Mouse (Mus musculus) kidney, embryonic 14.5 days (tissue): Measurements from ENCODE around the gene Ctu2. TPM values are rescaled to one million over a fixed set of nuclear protein-coding genes. Genes with fewer than 3 reads are reported as not detected.

Experiments used
- ATAC-seq: fragments of 200-750 bp; cut with Nextera tagmentation; 2 replicates; pipeline ENCODE4 v1.8.0; 2017; ENCODE audit warnings: moderate number of reproducible peaks, mild to moderate bottlenecking, moderate TSS enrichment, moderate library complexity; ENCODE audit not compliant: low FRiP score, low TSS enrichment
- H3K27ac ChIP-seq: fragments of 300-500 bp; sonication (generic); 2 replicates; pipeline ENCODE4 v1.5.1; 2014; ENCODE audit warnings: low read depth, mild to moderate bottlenecking, low read length, moderate library complexity, mixed read lengths
- H3K27me3 ChIP-seq: fragments of 300-500 bp; sonication (generic); 2 replicates; pipeline ENCODE4 v1.6.1; 2014; ENCODE audit warnings: mild to moderate bottlenecking, low read length; ENCODE audit not compliant: control insufficient read depth, insufficient read depth
- H3K36me3 ChIP-seq: fragments of 300-500 bp; sonication (generic); 2 replicates; pipeline ENCODE4 v1.6.1; 2014; ENCODE audit warnings: low read length, mixed read lengths; ENCODE audit not compliant: control insufficient read depth, insufficient read depth
- H3K4me1 ChIP-seq: fragments of 300-500 bp; sonication (generic); 2 replicates; pipeline ENCODE4 v1.6.1; 2014; ENCODE audit warnings: low read length, mixed read lengths; ENCODE audit not compliant: control insufficient read depth, insufficient read depth
- H3K4me2 ChIP-seq: fragments of 300-500 bp; sonication (generic); replicated peaks from 2 replicates; pipeline ENCODE4 v1.6.1; 2014; ENCODE audit warnings: low read depth, mild to moderate bottlenecking, low read length
- H3K4me3 ChIP-seq: fragments of 300-500 bp; sonication (generic); 2 replicates; pipeline ENCODE4 v1.5.1; 2014; ENCODE audit warnings: mild to moderate bottlenecking, low read length
- H3K9ac ChIP-seq: fragments of 300-500 bp; sonication (generic); 2 replicates; pipeline ENCODE4 v1.6.1; 2014; ENCODE audit warnings: low read depth, mild to moderate bottlenecking, low read length, moderate library complexity
- H3K9me3 ChIP-seq: fragments of 300-500 bp; sonication (generic); 2 replicates; pipeline ENCODE4 v1.6.1; 2016; ENCODE audit warnings: low read length; ENCODE audit not compliant: control insufficient read depth
- WGBS: fragments of 180-500 bp; shearing (Covaris S2); extraction: QIAGEN DNeasy Blood & Tissue Kit; methylation state at CpG from one replicate; pipeline ENCODE4 v1.1.7; 2014; 5-methylcytosine and 5-hydroxymethylcytosine counted together
- polyA plus RNA-seq: library from polyadenylated mRNA; unstranded; fragments of >200 nt; fragmentation: Nextera tagmentation; extraction: Ambion mirVana; gene quantifications from 2 replicates; pipeline ENCODE4 v1.2.1, GENCODE M21; 2014

Ctu2 gene
- polyA plus RNA-seq, result 50.4 and 51.6 TPM in 2 replicates

GRCm38 (mm10) chr8:122475580-122476320 is at the start of gene Ctu2, which contains the start of gene Rnf166:
Ctu2 (plus strand) TSS chr8:122476143.
Rnf166 (minus strand) TSS chr8:122476064.
- H3K4me3 ChIP-seq, result peak within 1 kb of the TSS; percentile 99
- peaks cover 16% of the 10 kb centered on the region for H3K4me1 ChIP-seq
- WGBS, result 1% methylated on average over 71 of the region's 103 CpGs
- H3K4me2 ChIP-seq, result peak within 1 kb of the TSS; percentile 91
- H3K9ac ChIP-seq, result peak within 1 kb of the TSS; percentile 93
- no peaks in the 10 kb centered on the region for H3K9me3 ChIP-seq
- no peaks in the 10 kb centered on the region for H3K27me3 ChIP-seq
- peak within 1 kb of the TSS; percentile 52; the same call in 1 of the 2 replicates for H3K27ac ChIP-seq
- peak; percentile 92 for ATAC-seq
- peaks cover 39% of the 10 kb centered on the region for H3K36me3 ChIP-seq

GRCm38 (mm10) chr8:122426145-122426544 is 49.8 kb upstream of the Ctu2 start:
- Histone ChIP-seq H3K36me3 (peaks cover 3% of the 10 kb centered on the region; the same call in 1 of the 2 replicates), H3K27ac (no peak overlapping the region), H3K4me1 (no peaks in the 10 kb centered on the region), H3K9me3 (no peaks in the 10 kb centered on the region), H3K4me3 (no peak overlapping the region), H3K4me2 (no peak overlapping the region), H3K9ac (no peak overlapping the region), H3K27me3 (no peaks in the 10 kb centered on the region)
- no peak for ATAC-seq
- 86% methylated on average over 9 of the region's 9 CpGs for WGBS

GRCm38 (mm10) chr8:122427607-122428006 is 48.3 kb upstream of the Ctu2 start:
- H3K27ac ChIP-seq, result no peak overlapping the region
- H3K4me2 ChIP-seq, result no peak overlapping the region
- WGBS, result 87% methylated on average over 7 of the region's 7 CpGs
- H3K27me3 ChIP-seq, result no peaks in the 10 kb centered on the region
- no peak overlapping the region for H3K4me3 ChIP-seq
- peaks cover 9% of the 10 kb centered on the region for H3K4me1 ChIP-seq
- no peaks in the 10 kb centered on the region for H3K9me3 ChIP-seq
- peaks cover 3% of the 10 kb centered on the region; the same call in 1 of the 2 replicates for H3K36me3 ChIP-seq
- H3K9ac ChIP-seq, result no peak overlapping the region
- no peak for ATAC-seq

GRCm38 (mm10) chr8:122428163-122428562 is 47.8 kb upstream of the Ctu2 start:
- peaks cover 3% of the 10 kb centered on the region; the same call in 1 of the 2 replicates for H3K36me3 ChIP-seq
- no peak overlapping the region for H3K4me2 ChIP-seq
- no peaks in the 10 kb centered on the region for H3K27me3 ChIP-seq
- no peak overlapping the region for H3K27ac ChIP-seq
- H3K9ac ChIP-seq, result no peak overlapping the region
- no peak for ATAC-seq
- no peak overlapping the region for H3K4me3 ChIP-seq
- peaks cover 15% of the 10 kb centered on the region for H3K4me1 ChIP-seq
- H3K9me3 ChIP-seq, result no peaks in the 10 kb centered on the region
- WGBS, result 84% methylated on average over 9 of the region's 9 CpGs

GRCm38 (mm10) chr8:122430058-122430636 is 45.8 kb upstream of the Ctu2 start:
- Histone ChIP-seq H3K4me2 (no peak overlapping the region), H3K9ac (no peak overlapping the region), H3K27me3 (no peaks in the 10 kb centered on the region), H3K4me3 (no peak overlapping the region), H3K27ac (peak overlapping the region; percentile 8; the same call in 1 of the 2 replicates), H3K4me1 (peaks cover 18% of the 10 kb centered on the region), H3K36me3 (peaks cover 12% of the 10 kb centered on the region), H3K9me3 (no peaks in the 10 kb centered on the region)
- WGBS, result 79% methylated on average over 10 of the region's 10 CpGs
- no peak for ATAC-seq

GRCm38 (mm10) chr8:122430646-122431045 is 45.3 kb upstream of the Ctu2 start:
- H3K9me3 ChIP-seq, result no peaks in the 10 kb centered on the region
- no peak overlapping the region for H3K4me3 ChIP-seq
- 74% methylated on average over 3 of the region's 3 CpGs for WGBS
- no peaks in the 10 kb centered on the region for H3K27me3 ChIP-seq
- peaks cover 15% of the 10 kb centered on the region for H3K36me3 ChIP-seq
- peak overlapping the region; percentile 8; the same call in 1 of the 2 replicates for H3K27ac ChIP-seq
- H3K4me2 ChIP-seq, result no peak overlapping the region
- peaks cover 18% of the 10 kb centered on the region for H3K4me1 ChIP-seq
- H3K9ac ChIP-seq, result no peak overlapping the region
- no peak for ATAC-seq

GRCm38 (mm10) chr8:122431694-122432442 is 44.1 kb upstream of the Ctu2 start:
- 31% methylated on average over 18 of the region's 18 CpGs for WGBS
- H3K4me1 ChIP-seq, result peaks cover 20% of the 10 kb centered on the region
- no peaks in the 10 kb centered on the region for H3K27me3 ChIP-seq
- peak; percentile 1; the same call in 1 of the 2 replicates for ATAC-seq
- H3K27ac ChIP-seq, result peak overlapping the region; percentile 65; the same call in 1 of the 2 replicates
- H3K9ac ChIP-seq, result peak overlapping the region; percentile 75
- peaks cover 25% of the 10 kb centered on the region for H3K36me3 ChIP-seq
- peak overlapping the region; percentile 59 for H3K4me3 ChIP-seq
- no peaks in the 10 kb centered on the region for H3K9me3 ChIP-seq
- peak overlapping the region; percentile 90 for H3K4me2 ChIP-seq

- 4% methylated on average over 45 of the region's 45 CpGs for WGBS
- Histone ChIP-seq H3K4me1 (peaks cover 20% of the 10 kb centered on the region), H3K27me3 (no peaks in the 10 kb centered on the region), H3K9ac (peak within 1 kb of the TSS; percentile 75), H3K9me3 (no peaks in the 10 kb centered on the region), H3K36me3 (peaks cover 30% of the 10 kb centered on the region), H3K4me3 (peak within 1 kb of the TSS; percentile 59), H3K4me2 (peak within 1 kb of the TSS; percentile 90), H3K27ac (peak within 1 kb of the TSS; percentile 65)
- peak; percentile 84 for ATAC-seq
Observed at GRCm38 (mm10) chr8:122432443-122433268, 43.3 kb upstream of the Ctu2 start, which contains the start of gene Cyba. Cyba (minus strand) TSS chr8:122432930.
